Mouse (Mus musculus): ENCODE measurements around the gene Ccdc85b.

- no peak for TF ChIP-seq CTCF (IDR thresholded peaks at IDR 0.05; ENCODE audit: control insufficient read depth, insufficient read depth, low read length)
- TF ChIP-seq POLR2A (IDR thresholded peaks at IDR 0.05; ENCODE audit: borderline replicate concordance, control insufficient read depth, low read depth, low read length), result no peak
Observed at GRCm38 (mm10) chr19:5421784-5422183, 35.9 kb downstream of the Ccdc85b start.
